Mouse (Mus musculus) limb, embryonic 12.5 days (tissue): ENCODE measurements around the gene Lbhd1. TPM values are rescaled to one million over a fixed set of nuclear protein-coding genes. Genes with fewer than 3 reads are reported as not detected.
"Not testable (repeated sequence)": the region's sequence is repeated elsewhere in the genome, so short reads cannot be mapped to it uniquely, and the experiment has no call there.

Experiments
- ATAC-seq: fragments of 200-750 bp; cut with Nextera tagmentation; 2 replicates; pipeline ENCODE4 v1.8.0; 2017; ENCODE audit warnings: low read depth, moderate TSS enrichment; ENCODE audit not compliant: insufficient number of reproducible peaks, insufficient read depth, low FRiP score, low TSS enrichment
- H3K27ac ChIP-seq: fragments of 300-500 bp; sonication (generic); 2 replicates; pipeline ENCODE4 v1.5.1; 2016; ENCODE audit warnings: mild to moderate bottlenecking, moderate library complexity
- H3K27me3 ChIP-seq: fragments of 300-500 bp; sonication (generic); 2 replicates; pipeline ENCODE4 v1.6.1; 2016; ENCODE audit warnings: mild to moderate bottlenecking, moderate library complexity
- H3K36me3 ChIP-seq: fragments of 300-500 bp; sonication (generic); 2 replicates; pipeline ENCODE4 v1.6.1; 2016; ENCODE audit warnings: mild to moderate bottlenecking, moderate library complexity
- H3K4me1 ChIP-seq: fragments of 300-500 bp; sonication (generic); replicated peaks from 2 replicates; pipeline ENCODE4 v1.6.1; 2016
- H3K4me2 ChIP-seq: fragments of 300-500 bp; sonication (generic); 2 replicates; pipeline ENCODE4 v1.6.1; 2016; ENCODE audit warnings: mild to moderate bottlenecking, moderate library complexity
- H3K4me3 ChIP-seq: fragments of 300-500 bp; sonication (generic); replicated peaks from 2 replicates; pipeline ENCODE4 v1.5.1; 2016; ENCODE audit warnings: mild to moderate bottlenecking
- H3K9ac ChIP-seq: fragments of 300-500 bp; sonication (generic); replicated peaks from 2 replicates; pipeline ENCODE4 v1.6.1; 2016; ENCODE audit warnings: mild to moderate bottlenecking, moderate library complexity
- H3K9me3 ChIP-seq: fragments of 300-500 bp; sonication (generic); 2 replicates; pipeline ENCODE4 v1.6.1; 2016; ENCODE audit warnings: mild to moderate bottlenecking, moderate library complexity
- whole genome bisulfite sequencing: fragments of 180-500 bp; shearing (Covaris S2); methylation state at CpG from one replicate; pipeline ENCODE4 v1.1.7; 2016; 5-methylcytosine and 5-hydroxymethylcytosine counted together
- polyA plus RNA-seq: library from polyadenylated mRNA; unstranded; fragments of >200 nt; fragmentation: Nextera tagmentation; extraction: Ambion mirVana; gene quantifications from 2 replicates; pipeline ENCODE4 v1.2.1, GENCODE M21; 2016

Lbhd1 gene
- polyA plus RNA-seq = 82.5 and 112 TPM in 2 replicates

GRCm38 (mm10) chr19:8883616-8884015 lies at the start of gene Lbhd1, which contains the start of gene Gm49403:
Gene Lbhd1 (plus strand): TSS chr19:8883732.
Gene Gm49403 (plus strand): TSS chr19:8883930.
- no peak within 1 kb of the TSS for H3K4me2 ChIP-seq
- H3K27ac ChIP-seq = no peak within 1 kb of the TSS
- H3K4me3 ChIP-seq = no peak within 1 kb of the TSS
- H3K4me1 ChIP-seq = peaks cover 16% of the 10 kb centered on the region
- no peak for ATAC-seq
- H3K36me3 ChIP-seq = peaks cover 6% of the 10 kb centered on the region; the same call in 1 of the 2 replicates
- H3K9ac ChIP-seq = no peak within 1 kb of the TSS
- WGBS = 81% methylated on average over 3 of the region's 3 CpGs
- no peaks in the 10 kb centered on the region for H3K27me3 ChIP-seq
- H3K9me3 ChIP-seq = no peaks in the 10 kb centered on the region

- WGBS = 97% methylated on average over 10 of the region's 10 CpGs
- H3K36me3 ChIP-seq = peaks cover 55% of the 10 kb centered on the region
Measured at GRCm38 (mm10) chr19:8836327-8836726, 47.2 kb upstream of the Lbhd1 start.

DNA sequence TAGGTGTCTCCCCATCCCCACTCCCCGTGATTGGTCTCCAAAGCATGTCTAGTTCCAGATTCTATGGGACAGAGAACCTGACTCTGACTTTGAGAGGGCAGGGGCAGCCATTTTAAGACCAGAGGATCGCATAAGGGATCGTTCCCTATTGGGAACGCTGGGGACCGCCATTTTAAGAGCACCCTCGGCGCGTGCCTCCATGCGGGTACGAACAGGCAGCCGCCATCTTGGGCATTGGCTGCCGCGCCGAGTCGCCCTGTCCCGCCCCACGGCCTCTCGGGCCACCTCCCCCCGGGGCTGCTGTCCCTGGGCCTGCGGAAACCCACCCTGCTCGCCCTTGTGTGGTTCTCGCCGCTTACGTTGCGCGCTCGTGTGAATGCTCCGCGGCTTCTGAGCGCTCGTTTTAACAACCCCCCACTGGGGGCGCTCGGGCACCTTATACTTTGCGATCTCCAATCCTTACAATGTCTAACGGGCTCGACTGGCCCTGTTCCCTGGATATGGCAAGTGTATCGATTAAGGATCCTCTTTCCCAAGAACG lies 46.2 kb upstream of the Lbhd1 start, which contains the start of gene Bscl2:
Gene Bscl2, plus strand, starts transcription at position 217 of the 541 bp plus-strand sequence.
- Histone ChIP-seq H3K36me3 (peaks cover 50% of the 10 kb centered on the region), H3K4me2 (peak within 1 kb of the TSS; percentile 68), H3K4me1 (peaks cover 32% of the 10 kb centered on the region), H3K9me3 (no peaks in the 10 kb centered on the region), H3K9ac (peak within 1 kb of the TSS; percentile 76), H3K4me3 (peak within 1 kb of the TSS; percentile 52), H3K27me3 (no peaks in the 10 kb centered on the region), H3K27ac (peak within 1 kb of the TSS; percentile 98)
- ATAC-seq = peak; percentile 79
- WGBS = under 1% methylated on average over 38 of the region's 38 CpGs

More at GRCm38 (mm10) chr19:8836327-8836726, 47.2 kb upstream of the Lbhd1 start:
- not testable (repeated sequence) for H3K9me3 ChIP-seq, ATAC-seq, H3K9ac ChIP-seq, H3K4me3 ChIP-seq, H3K27me3 ChIP-seq, H3K4me2 ChIP-seq
- Histone ChIP-seq H3K4me1 (peaks cover 32% of the 10 kb centered on the region), H3K27ac (0 out of 2 replicates have a peak overlapping the region, but pooled peaks have one; percentile 98)

GRCm38 (mm10) chr19:8838041-8838730 lies 45.3 kb upstream of the Lbhd1 start:
- Histone ChIP-seq H3K4me3 (peak overlapping the region; percentile 52), H3K9me3 (no peaks in the 10 kb centered on the region), H3K27ac (peak overlapping the region; percentile 98), H3K4me2 (peak overlapping the region; percentile 68), H3K9ac (peak overlapping the region; percentile 76), H3K36me3 (peaks cover 49% of the 10 kb centered on the region), H3K4me1 (peaks cover 32% of the 10 kb centered on the region), H3K27me3 (no peaks in the 10 kb centered on the region)
- ATAC-seq = no peak
- WGBS = 21% methylated on average over 15 of the region's 15 CpGs

- peak within 1 kb of the TSS; percentile 98 for H3K27ac ChIP-seq
- peak; percentile 41; the same call in 1 of the 2 replicates for ATAC-seq
- H3K9me3 ChIP-seq = no peaks in the 10 kb centered on the region
- 42% methylated on average over 11 of the region's 11 CpGs for WGBS
- peaks cover 38% of the 10 kb centered on the region for H3K36me3 ChIP-seq
- H3K4me2 ChIP-seq = peak within 1 kb of the TSS; percentile 73
- peak within 1 kb of the TSS; percentile 76 for H3K9ac ChIP-seq
- peaks cover 32% of the 10 kb centered on the region for H3K4me1 ChIP-seq
- H3K27me3 ChIP-seq = no peaks in the 10 kb centered on the region
- peak within 1 kb of the TSS; percentile 52 for H3K4me3 ChIP-seq
Measured at GRCm38 (mm10) chr19:8839103-8839907, 44.2 kb upstream of the Lbhd1 start, which contains the start of gene Gng3. Gene Gng3 (minus strand): TSS chr19:8839194.

- peak overlapping the region; percentile 52 for H3K4me3 ChIP-seq
- peak overlapping the region; percentile 67 for H3K9ac ChIP-seq
- peaks cover 32% of the 10 kb centered on the region for H3K4me1 ChIP-seq
- no peak for ATAC-seq
- H3K9me3 ChIP-seq = no peaks in the 10 kb centered on the region
- H3K27me3 ChIP-seq = no peaks in the 10 kb centered on the region
- peak overlapping the region; percentile 73 for H3K4me2 ChIP-seq
- peaks cover 31% of the 10 kb centered on the region for H3K36me3 ChIP-seq
- 24% methylated on average over 29 of the region's 29 CpGs for WGBS
- 0 out of 2 replicates have a peak overlapping the region, but pooled peaks have one; percentile 20 for H3K27ac ChIP-seq
Measured at GRCm38 (mm10) chr19:8839908-8840791, 43.4 kb upstream of the Lbhd1 start.

GRCm38 (mm10) chr19:8841012-8841411 lies 42.5 kb upstream of the Lbhd1 start:
- Histone ChIP-seq H3K36me3 (peaks cover 29% of the 10 kb centered on the region), H3K4me3 (peak overlapping the region; percentile 44), H3K4me2 (peak overlapping the region; percentile 73), H3K9me3 (no peaks in the 10 kb centered on the region), H3K27me3 (no peaks in the 10 kb centered on the region), H3K9ac (peak overlapping the region; percentile 67; the same call in 1 of the 2 replicates), H3K27ac (no peak overlapping the region), H3K4me1 (peaks cover 32% of the 10 kb centered on the region)
- ATAC-seq = no peak
- 86% methylated on average over 7 of the region's 7 CpGs for WGBS

DNA sequence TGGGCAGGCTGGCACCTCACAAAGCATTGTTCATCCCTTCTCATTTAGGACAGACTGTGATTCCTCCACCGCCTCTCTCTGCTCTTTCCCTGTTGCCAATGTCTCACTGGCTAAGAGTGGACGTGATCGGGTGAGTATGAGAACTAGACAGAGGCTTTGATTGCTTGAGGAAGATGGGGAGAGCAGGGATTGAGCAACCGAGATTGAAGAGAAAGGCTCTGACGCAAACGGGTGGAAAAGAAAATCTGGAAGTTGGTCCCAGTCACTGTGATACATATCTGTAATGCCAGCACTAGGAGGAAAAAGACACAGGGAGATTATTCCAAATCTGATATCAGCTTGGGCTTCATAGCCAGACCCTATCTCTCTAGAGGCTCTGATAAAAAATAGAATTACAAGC lies 40.6 kb upstream of the Lbhd1 start:
- no peak overlapping the region for H3K9ac ChIP-seq
- 88% methylated on average over 6 of the region's 6 CpGs for WGBS
- H3K27ac ChIP-seq = no peak overlapping the region
- peaks cover 44% of the 10 kb centered on the region for H3K36me3 ChIP-seq
- ATAC-seq = no peak
- no peaks in the 10 kb centered on the region for H3K9me3 ChIP-seq
- no peak overlapping the region for H3K4me2 ChIP-seq
- peaks cover 32% of the 10 kb centered on the region for H3K4me1 ChIP-seq
- no peaks in the 10 kb centered on the region for H3K27me3 ChIP-seq
- no peak overlapping the region for H3K4me3 ChIP-seq

DNA sequence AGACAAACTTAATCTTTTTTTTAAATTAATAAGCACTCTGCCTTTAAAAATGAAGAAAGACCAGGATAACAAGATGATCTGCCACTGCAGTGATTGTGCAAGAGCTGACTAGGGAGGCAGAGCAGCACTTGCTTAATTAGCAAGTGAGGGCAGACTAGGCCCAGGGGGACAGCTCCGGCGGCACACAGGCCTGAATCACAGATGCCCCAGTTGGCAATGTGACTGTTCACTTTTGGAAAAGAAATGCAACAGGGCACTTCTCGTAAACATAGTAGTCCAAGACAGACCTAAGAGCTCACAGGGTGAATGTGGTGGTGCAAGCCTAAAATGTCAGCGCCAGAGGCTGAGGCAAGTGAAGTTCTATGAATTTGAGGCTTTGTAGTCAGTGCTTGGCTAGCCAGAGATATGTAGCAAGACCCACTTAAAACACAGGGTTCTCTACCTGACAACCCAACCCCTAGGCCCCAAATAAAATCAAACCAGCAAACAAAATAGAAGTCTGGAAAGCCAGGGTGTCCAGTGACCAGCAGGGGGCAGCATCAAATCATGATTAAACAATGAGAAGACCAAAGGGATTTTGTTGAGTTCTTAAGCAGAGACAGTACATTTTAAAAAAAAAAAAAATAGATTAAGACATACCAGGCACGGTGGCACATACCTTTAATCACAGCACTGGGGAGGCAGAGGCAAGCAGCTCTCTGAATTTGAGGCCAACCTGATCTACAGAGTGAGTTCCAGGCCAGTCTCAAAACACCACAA lies 39.0 kb upstream of the Lbhd1 start:
- Histone ChIP-seq H3K4me1 (peaks cover 17% of the 10 kb centered on the region), H3K27me3 (no peaks in the 10 kb centered on the region), H3K36me3 (peaks cover 53% of the 10 kb centered on the region), H3K27ac (0 out of 2 replicates have a peak overlapping the region, but pooled peaks have one; percentile 35), H3K9me3 (no peaks in the 10 kb centered on the region), H3K4me3 (no peak overlapping the region), H3K4me2 (no peak overlapping the region), H3K9ac (no peak overlapping the region)
- 67% methylated on average over 5 of the region's 5 CpGs for WGBS
- no peak for ATAC-seq

DNA sequence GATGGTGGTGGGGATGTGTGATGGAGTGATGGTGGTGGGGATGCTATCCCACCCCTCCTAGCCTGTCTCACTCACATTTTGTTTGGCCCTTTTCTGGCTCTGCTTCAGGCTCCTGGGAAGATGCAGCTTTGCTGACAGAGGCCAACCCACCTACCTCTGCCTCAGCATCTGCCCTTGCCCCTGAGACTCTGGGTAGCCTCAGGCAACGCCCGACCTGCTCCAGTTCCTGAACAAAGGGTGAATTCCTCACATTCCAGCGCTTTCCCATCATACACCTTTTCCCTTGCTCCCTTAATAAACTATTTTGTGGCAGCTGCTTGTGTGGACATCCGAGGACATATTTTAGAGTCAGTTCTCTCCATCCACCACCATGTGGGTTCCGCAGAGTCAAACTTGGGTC lies 35.2 kb upstream of the Lbhd1 start:
- 79% methylated on average over 5 of the region's 5 CpGs for WGBS
- no peak overlapping the region for H3K27ac ChIP-seq
- H3K9me3 ChIP-seq = no peaks in the 10 kb centered on the region
- ATAC-seq = no peak
- no peak overlapping the region for H3K4me2 ChIP-seq
- H3K27me3 ChIP-seq = no peaks in the 10 kb centered on the region
- peaks cover 14% of the 10 kb centered on the region for H3K4me1 ChIP-seq
- H3K36me3 ChIP-seq = peaks cover 36% of the 10 kb centered on the region
- H3K9ac ChIP-seq = no peak overlapping the region
- H3K4me3 ChIP-seq = no peak overlapping the region
